Mouse (Mus musculus) right cerebral cortex, postnatal 4 days (tissue): ENCODE measurements around the gene Nkx3-2.

ENCODE experiments used
- DNase-seq: peaks from one replicate; pipeline ENCODE4 v3.0.0-alpha.2; 2022

Nkx3-2 gene

DNA sequence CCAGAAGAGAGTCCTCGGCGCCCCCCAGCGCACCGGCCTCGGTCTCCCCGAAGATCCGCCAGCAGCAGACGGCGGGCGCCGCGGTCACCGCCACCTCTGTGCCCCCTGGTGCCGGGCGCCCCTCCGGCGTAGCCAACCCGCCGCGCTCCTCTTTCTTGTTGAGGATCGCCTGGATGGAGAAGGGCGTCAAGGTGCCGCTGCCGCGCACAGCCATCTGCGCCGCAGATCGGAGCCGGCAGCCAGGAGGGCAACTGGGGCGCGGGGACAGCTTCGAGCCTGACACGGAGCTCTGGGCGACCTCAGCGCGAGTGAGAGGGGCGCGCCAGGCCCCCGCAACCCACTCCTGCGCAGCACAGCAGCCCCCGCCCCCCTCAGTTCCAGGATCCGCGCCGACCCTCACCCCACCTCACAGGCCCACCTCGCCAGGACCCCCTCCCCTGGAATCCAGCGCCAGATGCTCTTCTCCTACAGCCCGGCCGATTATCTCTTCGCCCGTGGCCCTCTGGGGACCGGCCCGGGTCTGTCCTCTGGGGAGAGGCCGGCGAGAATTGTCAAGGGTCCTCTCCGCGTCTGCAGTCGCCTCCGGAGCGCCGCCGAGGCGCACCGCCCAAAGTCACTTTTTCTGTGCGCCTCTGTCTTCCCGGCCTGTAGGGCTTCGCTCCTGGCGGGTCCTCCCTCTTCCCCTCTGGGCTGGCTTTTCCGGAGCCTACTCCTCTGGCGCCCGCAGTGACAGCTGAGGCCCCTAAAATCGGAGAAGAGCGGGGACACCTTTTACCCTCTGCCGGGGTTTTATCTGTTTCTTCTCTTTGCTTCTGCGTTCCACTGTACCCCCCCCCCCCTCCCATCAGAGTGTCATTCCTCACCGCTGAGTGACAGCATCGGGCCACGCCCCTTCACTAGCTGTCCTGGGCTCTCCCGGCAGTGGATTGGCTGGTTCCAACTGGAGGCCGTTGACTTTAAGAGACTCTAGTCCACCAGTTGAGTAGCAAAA is at the start of gene Nkx3-2:
Gene Nkx3-2, minus strand, starts transcription at position 771 of the 991 bp plus-strand sequence.
- DNase-seq = peak; percentile 16

GRCm38 (mm10) chr5:41812516-41812915 is 48.2 kb upstream of the Nkx3-2 start:
- DNase-seq = no peak

- no peak for DNase-seq
Observed at GRCm38 (mm10) chr5:41811279-41811678, 47.0 kb upstream of the Nkx3-2 start.

DNA sequence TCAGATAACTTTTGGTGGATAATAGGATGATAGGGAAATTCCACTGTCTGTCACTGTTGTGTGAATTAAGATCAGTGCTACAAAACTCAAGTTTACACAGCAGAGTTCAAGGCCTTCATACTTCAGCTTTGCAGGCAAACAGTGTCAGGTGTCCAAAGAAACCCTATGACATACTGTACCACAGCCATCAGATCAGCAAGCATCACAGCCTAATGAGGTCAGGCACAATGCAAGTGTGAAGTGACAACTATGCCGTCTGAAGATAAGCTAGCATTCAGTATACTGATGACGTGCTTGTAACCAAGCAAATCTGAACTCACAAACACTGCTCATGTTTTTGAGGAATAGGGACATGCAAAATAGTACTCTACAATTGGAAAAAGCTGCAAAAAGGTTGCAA is 43.1 kb upstream of the Nkx3-2 start:
- no peak for DNase-seq

DNA sequence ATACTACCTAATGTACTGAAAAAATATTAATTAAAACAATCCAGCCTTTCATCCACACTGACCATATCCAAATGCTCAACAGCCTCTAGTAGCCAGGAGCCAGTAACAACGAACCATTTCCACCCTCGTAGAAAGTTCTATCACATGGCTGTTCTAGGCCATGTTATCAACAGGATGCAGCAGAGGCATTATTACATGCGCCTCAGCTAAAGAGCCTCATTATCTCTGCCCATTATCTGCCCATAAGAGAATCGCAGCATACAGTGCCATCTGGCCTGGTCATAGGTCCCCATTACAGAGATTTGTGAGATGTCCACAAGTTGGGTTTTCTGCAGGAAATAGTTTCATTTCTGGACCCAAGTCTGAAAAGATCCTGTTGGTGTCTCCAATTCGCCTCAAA is 41.9 kb upstream of the Nkx3-2 start:
- no peak for DNase-seq

DNA sequence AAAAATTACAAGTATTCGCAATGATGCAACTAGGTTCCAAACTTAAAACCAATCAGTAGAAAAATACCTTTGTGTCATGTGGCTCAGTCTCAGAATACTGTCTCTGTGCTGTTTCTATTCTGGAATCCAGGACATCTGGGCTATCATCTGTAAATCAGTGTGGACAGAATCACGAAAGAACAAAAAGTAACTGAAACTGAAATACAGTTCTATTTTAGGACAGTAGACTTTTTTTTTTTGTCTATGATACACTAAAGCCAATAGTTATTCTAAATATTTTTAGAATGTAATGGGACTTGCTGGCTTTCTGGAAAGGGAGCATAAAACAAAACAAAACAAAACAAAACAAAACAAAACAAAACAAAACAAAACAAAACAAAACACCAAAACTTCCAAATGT is 40.8 kb upstream of the Nkx3-2 start:
- DNase-seq = no peak

DNA sequence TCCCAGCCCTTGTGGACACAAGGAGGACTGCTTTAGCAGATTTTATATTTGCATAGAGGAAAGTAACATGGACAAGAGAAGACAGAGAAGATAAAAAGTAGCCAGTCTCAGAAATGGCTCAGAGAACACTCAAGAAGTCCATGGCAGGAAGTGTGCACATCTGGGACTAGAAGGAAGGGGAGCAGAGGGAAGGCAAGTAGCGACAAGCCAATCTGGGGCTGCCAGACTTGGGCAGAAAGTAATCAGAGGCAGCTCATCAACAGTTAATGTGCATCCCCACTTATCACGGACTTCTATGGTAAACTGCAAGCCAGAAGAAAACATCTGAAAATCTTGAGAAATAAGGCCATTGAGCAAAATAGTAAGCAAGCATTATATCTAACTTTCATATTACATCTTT is 40.3 kb upstream of the Nkx3-2 start:
- no peak for DNase-seq

- no peak for DNase-seq
Observed at GRCm38 (mm10) chr5:41801622-41802021, 37.3 kb upstream of the Nkx3-2 start.

DNA sequence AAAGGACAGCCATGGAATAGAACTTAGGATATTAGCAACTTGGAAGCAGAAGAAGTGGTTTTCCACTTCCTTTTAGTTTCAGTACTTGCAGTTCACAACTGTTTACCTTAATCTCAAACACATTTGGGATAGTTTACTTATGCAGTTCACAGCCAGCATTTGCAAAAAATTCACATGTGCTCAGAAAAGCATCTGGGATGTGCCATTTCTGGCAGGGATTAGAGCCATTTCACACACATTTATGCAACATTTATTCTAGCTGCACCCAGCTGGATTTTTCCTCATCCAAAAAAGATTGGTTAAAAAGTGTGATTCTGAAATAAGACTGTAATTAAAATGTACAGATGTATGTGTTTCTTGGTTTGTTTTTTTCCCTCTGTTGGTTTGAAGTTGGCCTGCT is 30.1 kb upstream of the Nkx3-2 start:
- no peak for DNase-seq

DNA sequence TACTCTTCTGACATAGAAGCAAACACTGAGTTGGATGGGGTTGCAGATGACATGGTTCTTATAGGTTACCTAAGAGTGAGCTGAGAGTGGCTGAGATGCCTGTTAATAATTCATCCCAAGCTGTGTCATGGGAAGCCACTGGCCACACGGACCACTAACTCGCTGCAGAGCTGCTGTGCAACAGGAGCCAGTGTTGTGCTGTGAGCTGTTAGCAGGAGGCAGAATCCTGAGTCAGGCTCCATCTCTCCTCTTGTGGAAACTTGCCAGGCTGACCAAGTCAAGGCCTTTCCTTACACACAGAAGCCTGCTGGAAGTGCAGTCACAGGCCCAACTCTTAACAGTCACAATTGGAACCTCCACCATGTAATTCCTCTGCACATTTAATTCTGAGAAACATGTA is 26.2 kb upstream of the Nkx3-2 start:
- no peak for DNase-seq

DNA sequence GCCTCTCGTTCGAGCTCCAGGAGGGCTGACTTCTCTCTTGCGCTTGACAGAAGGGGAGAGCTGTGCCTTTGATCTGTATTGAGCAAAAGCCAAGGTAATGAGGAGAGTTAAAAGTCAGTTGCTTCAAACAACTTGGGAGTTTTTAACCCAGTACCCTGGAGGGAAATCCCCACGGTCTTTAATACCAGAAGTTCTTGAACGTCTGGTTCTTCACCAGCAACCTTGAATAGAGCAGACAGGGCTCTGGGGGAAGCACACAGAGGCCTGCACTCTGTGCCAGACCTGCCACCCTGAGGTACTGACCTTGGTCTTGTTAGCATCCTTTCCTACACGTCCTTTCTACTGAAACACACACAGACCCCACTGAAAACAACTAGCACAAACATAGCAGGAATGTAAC is 24.6 kb upstream of the Nkx3-2 start:
- no peak for DNase-seq

GRCm38 (mm10) chr5:41781890-41782289 is 17.6 kb upstream of the Nkx3-2 start:
- no peak for DNase-seq

GRCm38 (mm10) chr5:41780026-41780425 is 15.7 kb upstream of the Nkx3-2 start:
- no peak for DNase-seq

GRCm38 (mm10) chr5:41775728-41776127 is 11.4 kb upstream of the Nkx3-2 start:
- DNase-seq = no peak

DNA sequence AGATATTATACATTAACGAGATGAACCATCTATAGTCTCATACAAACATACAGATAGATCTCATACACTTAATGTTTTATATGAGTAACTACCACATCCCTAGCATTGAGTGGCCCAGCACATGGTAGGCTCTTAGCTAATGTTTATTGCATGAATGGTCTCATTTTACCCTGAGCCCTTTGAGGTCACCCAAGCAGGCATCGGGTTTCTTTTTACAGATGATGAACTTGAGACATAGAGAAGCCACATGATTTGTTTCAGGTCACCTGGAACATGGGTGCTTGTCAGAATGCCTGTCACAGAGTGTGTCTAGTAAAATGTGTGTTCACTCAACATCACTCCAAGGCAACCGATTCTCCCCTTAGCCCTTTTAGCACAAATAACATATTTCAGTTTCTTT is 11.0 kb upstream of the Nkx3-2 start:
- DNase-seq = no peak

- DNase-seq = peak; percentile 98
Observed at GRCm38 (mm10) chr5:41768382-41769040, 4.2 kb upstream of the Nkx3-2 start.

- DNase-seq = peak; percentile 16
Observed at GRCm38 (mm10) chr5:41767296-41768200, 3.2 kb upstream of the Nkx3-2 start.

DNA sequence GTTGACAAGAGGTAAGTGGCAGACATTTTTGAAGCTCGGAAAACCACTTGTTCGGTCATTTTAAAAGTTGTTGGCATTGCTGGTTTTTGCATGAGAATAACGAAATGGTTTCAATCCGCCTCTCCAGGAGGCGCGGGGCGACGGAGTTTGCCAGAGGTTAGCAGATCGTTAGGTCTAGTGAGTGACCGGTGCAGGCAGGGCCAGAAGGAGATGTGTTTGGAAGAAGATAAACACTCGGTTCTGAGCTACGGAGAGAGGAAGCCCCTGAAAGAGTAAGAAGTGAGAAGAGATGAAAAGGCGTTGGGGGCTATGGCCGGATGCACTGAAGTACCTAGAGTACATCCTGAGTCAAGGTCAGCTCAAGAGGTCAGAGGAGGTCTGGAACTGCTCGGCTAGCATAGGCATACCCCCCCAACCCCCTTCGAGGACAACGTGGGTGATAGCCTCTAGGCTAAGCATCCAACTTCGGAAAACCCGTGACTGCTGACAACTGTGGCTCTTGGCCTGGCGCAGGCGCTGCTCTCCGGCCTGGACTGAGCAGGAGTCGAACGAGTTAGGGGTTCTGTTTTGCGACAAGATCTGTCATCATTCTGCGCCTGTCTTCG is 2.2 kb upstream of the Nkx3-2 start:
- DNase-seq = no peak

- DNase-seq = peak; percentile 34
Observed at GRCm38 (mm10) chr5:41765626-41766405, 1.5 kb upstream of the Nkx3-2 start.

DNA sequence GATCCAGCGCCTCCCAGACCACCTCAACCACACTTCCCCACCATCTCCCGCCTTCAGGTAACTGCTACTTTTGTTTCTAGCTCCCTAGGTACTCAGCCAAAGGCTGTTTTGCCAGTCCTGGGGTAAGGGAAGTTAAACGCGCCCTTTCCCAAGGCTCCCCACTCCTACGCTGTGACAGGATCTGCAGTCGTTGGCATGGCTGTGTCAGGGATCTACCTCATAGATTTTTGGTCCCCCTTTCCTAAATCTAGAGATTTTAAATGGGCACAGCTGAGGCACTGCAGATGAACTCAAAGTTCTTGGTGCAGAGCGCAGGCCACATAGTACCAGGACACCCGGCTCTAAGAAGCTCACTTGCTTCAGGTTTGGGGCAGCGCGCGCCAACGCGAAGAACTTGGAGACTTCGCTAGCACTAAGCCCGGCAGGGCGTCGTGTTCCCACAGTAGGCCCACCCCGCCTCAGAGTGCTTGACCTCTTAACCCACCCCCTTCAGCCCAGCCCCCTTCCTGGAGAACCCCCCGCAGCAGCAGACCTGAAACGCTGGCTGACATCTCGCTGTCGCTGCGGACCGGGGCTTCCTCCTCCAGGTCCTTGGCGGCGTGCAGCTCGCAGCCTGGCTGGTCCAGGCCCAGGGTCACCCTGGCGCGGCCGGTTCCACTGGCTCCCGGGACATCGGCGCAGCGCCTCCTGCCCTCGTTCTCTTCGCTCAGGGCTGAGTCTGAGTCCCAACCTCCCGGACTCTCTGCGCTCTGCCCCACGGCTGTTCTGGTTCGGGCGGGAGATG is 1.2 kb downstream of the Nkx3-2 start:
- DNase-seq = peak; percentile 16
